Mouse (Mus musculus): ENCODE measurements around the gene Nudc. TPM values are rescaled to one million over a fixed set of nuclear protein-coding genes. Genes with fewer than 3 reads are reported as not detected.
A peak's percentile ranks its signal among the peaks of the same experiment; 100 is the strongest.
"Not testable (repeated sequence)": the region's sequence is repeated elsewhere in the genome, so short reads cannot be mapped to it uniquely, and the experiment has no call there.

Nudc gene
- total and polyA plus RNA-seq, 2 experiments from 2014 or later, result 109 to 262 TPM

- no peaks in the 10 kb centered on the region for H3K9me3 ChIP-seq (ENCODE audit: low read length)
- TF ChIP-seq CTCF (IDR thresholded peaks at IDR 0.05), result no peak
- H3K4me3 ChIP-seq (ENCODE audit: low read depth, low read length), result no peak overlapping the region
- DNase-seq (ENCODE audit: low spot score), result no peak
- no peak overlapping the region for H3K27ac ChIP-seq (ENCODE audit: low read depth, low read length)
- H3K9ac ChIP-seq (replicated peaks; ENCODE audit: low read length, poor library complexity, severe bottlenecking), result no peak overlapping the region
- no peak overlapping the region for H3K4me2 ChIP-seq (ENCODE audit: low read depth, low read length, poor library complexity, severe bottlenecking)
- no peaks in the 10 kb centered on the region for H3K4me1 ChIP-seq (ENCODE audit: insufficient read depth, low read length)
- ATAC-seq (ENCODE audit: low FRiP score), result no peak
- peaks cover 38% of the 10 kb centered on the region for H3K27me3 ChIP-seq (ENCODE audit: insufficient read depth, low read length)
- WGBS, result 65% methylated on average over 2 of the region's 2 CpGs
- no peaks in the 10 kb centered on the region for H3K36me3 ChIP-seq (ENCODE audit: insufficient read depth, low read length)
Observed at GRCm38 (mm10) chr4:133521502-133521901, 24.3 kb downstream of the Nudc start.

GRCm38 (mm10) chr4:133519369-133519665 is 26.5 kb downstream of the Nudc start:
- no peak for TF ChIP-seq CTCF (IDR thresholded peaks at IDR 0.05)
- Histone ChIP-seq H3K4me3 (ENCODE audit: low read depth, low read length) (peak overlapping the region; percentile 30), H3K9ac (replicated peaks; ENCODE audit: low read length, poor library complexity, severe bottlenecking) (0 out of 2 replicates have a peak overlapping the region, but pooled peaks have one; percentile 5), H3K36me3 (ENCODE audit: insufficient read depth, low read length) (no peaks in the 10 kb centered on the region), H3K27me3 (ENCODE audit: insufficient read depth, low read length) (peaks cover 38% of the 10 kb centered on the region), H3K4me1 (ENCODE audit: insufficient read depth, low read length) (no peaks in the 10 kb centered on the region), H3K4me2 (ENCODE audit: low read depth, low read length, poor library complexity, severe bottlenecking) (peak overlapping the region; percentile 38), H3K27ac (ENCODE audit: low read depth, low read length) (no peak overlapping the region), H3K9me3 (ENCODE audit: low read length) (no peaks in the 10 kb centered on the region)
- DNase-seq (ENCODE audit: low spot score) (no peak), ATAC-seq (ENCODE audit: low FRiP score) (no peak)
- 6% methylated on average over 23 of the region's 25 CpGs for WGBS

- H3K27me3 ChIP-seq (ENCODE audit: insufficient read depth, low read length), result peaks cover 38% of the 10 kb centered on the region
- H3K27ac ChIP-seq (ENCODE audit: low read depth, low read length), result no peak within 1 kb of the TSS
- no peaks in the 10 kb centered on the region for H3K9me3 ChIP-seq (ENCODE audit: low read length)
- no peak for DNase-seq (ENCODE audit: low spot score)
- WGBS, result 7% methylated on average over 35 of the region's 69 CpGs
- ATAC-seq (ENCODE audit: low FRiP score), result no peak
- no peak for TF ChIP-seq CTCF (IDR thresholded peaks at IDR 0.05)
- no peaks in the 10 kb centered on the region for H3K4me1 ChIP-seq (ENCODE audit: insufficient read depth, low read length)
- H3K4me2 ChIP-seq (ENCODE audit: low read depth, low read length, poor library complexity, severe bottlenecking), result peak within 1 kb of the TSS; percentile 38
- 0 out of 2 replicates have a peak within 1 kb of the TSS, but pooled peaks have one; percentile 5 for H3K9ac ChIP-seq (replicated peaks; ENCODE audit: low read length, poor library complexity, severe bottlenecking)
- peak within 1 kb of the TSS; percentile 30 for H3K4me3 ChIP-seq (ENCODE audit: low read depth, low read length)
- H3K36me3 ChIP-seq (ENCODE audit: insufficient read depth, low read length), result no peaks in the 10 kb centered on the region
Observed at GRCm38 (mm10) chr4:133518601-133519368, 27.0 kb downstream of the Nudc start, which contains the start of gene Kdf1. TSS of gene Kdf1 (plus strand) at chr4:133518963.

DNA sequence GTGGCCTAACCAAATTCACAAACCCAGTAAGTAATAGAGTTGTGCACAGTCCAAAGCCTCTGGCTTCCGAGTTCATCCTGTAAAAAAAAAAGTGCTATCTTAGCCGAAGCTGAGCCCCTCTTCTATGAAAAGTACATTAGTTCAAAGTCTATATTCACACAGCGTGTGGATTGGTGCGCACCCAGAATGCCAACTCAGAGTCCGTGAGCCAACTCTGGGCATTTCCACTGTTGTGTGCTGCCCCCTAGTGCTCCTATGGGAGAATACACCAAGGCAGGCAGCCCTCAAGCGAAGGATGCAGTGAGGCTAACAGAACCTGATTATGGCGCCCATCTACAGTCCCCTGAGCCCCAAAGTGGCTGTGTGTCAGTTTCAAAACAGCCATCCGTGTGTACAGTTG is 32.8 kb downstream of the Nudc start:
- H3K9ac ChIP-seq (replicated peaks; ENCODE audit: low read length, poor library complexity, severe bottlenecking), result no peak overlapping the region
- no peak overlapping the region for H3K4me3 ChIP-seq (ENCODE audit: low read depth, low read length)
- no peaks in the 10 kb centered on the region for H3K4me1 ChIP-seq (ENCODE audit: insufficient read depth, low read length)
- H3K4me2 ChIP-seq (ENCODE audit: low read depth, low read length, poor library complexity, severe bottlenecking), result no peak overlapping the region
- TF ChIP-seq CTCF (IDR thresholded peaks at IDR 0.05), result peak; percentile 87
- no peak overlapping the region for H3K27ac ChIP-seq (ENCODE audit: low read depth, low read length)
- WGBS, result 9% methylated on average over 8 of the region's 8 CpGs
- no peaks in the 10 kb centered on the region for H3K9me3 ChIP-seq (ENCODE audit: low read length)
- peak; percentile 79 for DNase-seq (ENCODE audit: low spot score)
- ATAC-seq (ENCODE audit: low FRiP score), result 0 out of 2 replicates have a peak, but pooled peaks have one; percentile 20
- no peaks in the 10 kb centered on the region for H3K36me3 ChIP-seq (ENCODE audit: insufficient read depth, low read length)
- H3K27me3 ChIP-seq (ENCODE audit: insufficient read depth, low read length), result peaks cover 8% of the 10 kb centered on the region

- DNase-seq (ENCODE audit: low spot score); H3K4me2 ChIP-seq (ENCODE audit: low read depth, low read length, poor library complexity, severe bottlenecking); H3K9ac ChIP-seq (replicated peaks; ENCODE audit: low read length, poor library complexity, severe bottlenecking); H3K27me3 ChIP-seq (ENCODE audit: insufficient read depth, low read length); H3K4me3 ChIP-seq (ENCODE audit: low read depth, low read length); H3K4me1 ChIP-seq (ENCODE audit: insufficient read depth, low read length); ATAC-seq (ENCODE audit: low FRiP score); H3K36me3 ChIP-seq (ENCODE audit: insufficient read depth, low read length); H3K9me3 ChIP-seq (ENCODE audit: low read length); H3K27ac ChIP-seq (ENCODE audit: low read depth, low read length): not testable (repeated sequence)
- WGBS, result 63% methylated on average over 4 of the region's 5 CpGs
Observed at GRCm38 (mm10) chr4:133512511-133512910, 33.3 kb downstream of the Nudc start.

DNA sequence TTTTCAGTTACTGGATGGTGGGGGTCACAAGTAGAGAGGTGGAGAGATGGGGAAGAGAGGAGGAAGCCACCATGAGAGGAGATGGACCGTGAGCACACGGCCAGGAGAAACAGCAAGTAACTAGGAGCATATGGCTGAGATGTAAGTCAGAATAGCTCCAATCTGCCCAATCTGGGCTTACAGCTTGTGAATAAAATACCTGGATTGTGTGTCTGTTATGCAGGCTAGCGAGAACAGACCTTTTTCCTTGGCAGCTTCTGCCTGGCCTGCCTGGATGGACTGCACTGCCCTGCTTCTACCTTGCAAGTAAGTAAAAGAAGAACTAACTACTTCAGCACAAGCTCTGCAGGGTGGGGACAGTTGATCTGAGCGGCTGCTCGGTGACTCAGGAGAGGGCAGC is 34.7 kb downstream of the Nudc start:
- H3K9me3 ChIP-seq (ENCODE audit: low read length), result no peaks in the 10 kb centered on the region
- no peak overlapping the region for H3K27ac ChIP-seq (ENCODE audit: low read depth, low read length)
- H3K27me3 ChIP-seq (ENCODE audit: insufficient read depth, low read length), result peaks cover 4% of the 10 kb centered on the region; the same call in 1 of the 2 replicates
- no peaks in the 10 kb centered on the region for H3K36me3 ChIP-seq (ENCODE audit: insufficient read depth, low read length)
- no peak overlapping the region for H3K4me3 ChIP-seq (ENCODE audit: low read depth, low read length)
- no peak overlapping the region for H3K4me2 ChIP-seq (ENCODE audit: low read depth, low read length, poor library complexity, severe bottlenecking)
- 75% methylated on average over 5 of the region's 5 CpGs for WGBS
- DNase-seq (ENCODE audit: low spot score), result no peak
- no peaks in the 10 kb centered on the region for H3K4me1 ChIP-seq (ENCODE audit: insufficient read depth, low read length)
- ATAC-seq (ENCODE audit: low FRiP score), result no peak
- no peak for TF ChIP-seq CTCF (IDR thresholded peaks at IDR 0.05)
- H3K9ac ChIP-seq (replicated peaks; ENCODE audit: low read length, poor library complexity, severe bottlenecking), result no peak overlapping the region
